Mouse (Mus musculus) liver, postnatal 0 days (tissue): ENCODE results near the gene Majin.

Experiments
- CTCF ChIP-seq: sonication (generic); IDR thresholded peaks from 2 replicates; pipeline ENCODE4 v1.5.1; 2016; ENCODE audit warnings: antibody characterized with exemption, low read depth
- EP300 ChIP-seq: IDR thresholded peaks from 2 replicates; pipeline ENCODE4 v1.6.1; 2016; ENCODE audit warnings: antibody characterized with exemption, low read depth, mild to moderate bottlenecking

GRCm38 (mm10) chr19:6144842-6145241 lies 39.3 kb upstream of the Majin start:
- TF ChIP-seq CTCF = no peak
- TF ChIP-seq EP300 = no peak
